Mouse (Mus musculus) urinary bladder, postnatal 4 days (tissue): Measurements from ENCODE around the gene Tpbpb.
"Not testable (repeated sequence)": the region's sequence is repeated elsewhere in the genome, so short reads cannot be mapped to it uniquely, and the experiment has no call there.

Experiments used
- DNase-seq, 2 experiments: peaks; one replicate each; pipeline ENCODE4 v3.0.0; 2021 to 2022; ENCODE audit warnings: low spot score in 2 of 2

Tpbpb gene

DNA sequence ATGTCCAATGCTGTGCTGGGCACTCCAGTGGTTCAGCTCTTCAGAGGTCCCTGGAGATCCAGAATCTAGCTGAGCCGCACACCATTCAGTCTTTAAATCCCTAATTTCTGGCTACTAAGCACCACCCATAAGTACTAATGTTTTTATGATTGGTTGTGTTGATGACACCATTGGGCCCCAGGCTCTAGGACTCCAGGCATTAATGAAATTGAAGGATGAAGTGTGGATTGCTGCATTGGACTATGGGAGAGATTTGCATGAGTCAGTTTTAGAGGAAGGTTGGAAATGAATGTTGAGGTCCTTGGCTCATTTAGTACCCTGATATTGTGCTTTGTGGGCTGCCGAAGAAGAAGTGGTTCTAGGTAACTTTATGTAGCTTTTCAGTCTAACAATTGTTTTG, at the start of gene Tpbpb:
TSS of gene Tpbpb (minus strand) at position 101 of the 400 bp plus-strand sequence.
- DNase-seq, result not testable (repeated sequence)

DNA sequence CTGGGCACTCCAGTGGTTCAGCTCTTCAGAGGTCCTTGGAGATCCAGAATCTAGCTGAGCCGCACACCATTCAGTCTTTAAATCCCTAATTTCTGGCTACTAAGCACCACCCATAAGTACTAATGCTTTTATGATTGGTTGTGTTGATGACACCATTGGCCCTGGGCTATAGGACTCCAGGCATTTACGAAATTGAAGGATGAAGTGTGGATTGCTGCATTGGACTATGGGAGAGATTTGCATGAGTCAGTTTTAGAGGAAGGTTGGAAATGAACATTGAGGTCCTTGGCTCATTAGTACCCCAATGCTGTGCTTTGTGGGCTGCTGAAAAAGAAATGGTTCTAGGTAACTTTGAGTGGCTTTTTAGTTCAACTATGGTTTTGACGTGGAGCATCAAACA, 37.2 kb upstream of the Tpbpb start, which contains the start of gene Tpbpa:
TSS of gene Tpbpa (minus strand) at position 101 of the 400 bp plus-strand sequence.
- not testable (repeated sequence) for DNase-seq

DNA sequence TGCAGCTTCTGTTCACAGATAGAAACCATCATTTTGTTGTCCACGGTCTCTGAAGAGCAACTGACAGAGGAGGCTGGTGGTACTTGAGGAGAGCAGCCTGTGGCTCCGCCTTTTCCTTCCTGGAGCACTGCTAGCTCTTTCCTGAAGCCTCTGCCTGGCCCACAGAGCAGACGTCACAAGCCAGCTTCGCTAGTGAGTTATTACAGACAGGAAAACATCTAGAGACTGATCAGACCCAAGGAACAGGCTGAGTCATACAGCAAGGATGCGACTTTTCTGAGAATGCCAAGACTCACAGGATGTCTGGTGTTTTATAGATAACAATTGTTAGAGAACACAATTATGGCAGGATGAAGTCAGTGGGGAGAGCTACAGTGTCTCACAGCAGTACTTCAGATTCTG, 31.8 kb upstream of the Tpbpb start, which contains the start of the genes Gm49391 and Ctla2a:
TSS of gene Gm49391 (minus strand) at position 72 of the 402 bp plus-strand sequence.
TSS of gene Ctla2a (minus strand) at position 126 of the 402 bp plus-strand sequence.
- DNase-seq, result no peak

DNA sequence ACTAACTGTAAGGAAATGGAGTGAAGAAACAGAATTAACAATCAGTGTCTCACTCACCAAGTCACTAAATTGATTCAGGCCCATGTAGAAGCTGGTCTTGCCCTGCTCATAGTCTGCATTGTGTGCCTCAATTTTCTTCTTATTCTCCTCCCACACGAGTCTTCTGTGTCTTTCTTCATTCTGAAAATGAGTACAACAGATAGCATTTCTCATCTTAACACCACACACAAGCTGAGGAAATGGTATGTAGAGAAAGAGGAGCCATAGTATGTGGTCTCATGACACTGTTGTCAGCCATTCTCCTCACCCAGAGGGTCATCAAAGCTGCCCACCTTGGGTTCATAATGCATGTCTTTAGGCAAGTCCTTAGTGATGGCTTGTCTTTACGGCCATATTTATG, 30.8 kb upstream of the Tpbpb start, which contains the start of gene Gm49393:
TSS of gene Gm49393 (minus strand) at position 101 of the 400 bp plus-strand sequence.
- not testable (repeated sequence) for DNase-seq

DNA sequence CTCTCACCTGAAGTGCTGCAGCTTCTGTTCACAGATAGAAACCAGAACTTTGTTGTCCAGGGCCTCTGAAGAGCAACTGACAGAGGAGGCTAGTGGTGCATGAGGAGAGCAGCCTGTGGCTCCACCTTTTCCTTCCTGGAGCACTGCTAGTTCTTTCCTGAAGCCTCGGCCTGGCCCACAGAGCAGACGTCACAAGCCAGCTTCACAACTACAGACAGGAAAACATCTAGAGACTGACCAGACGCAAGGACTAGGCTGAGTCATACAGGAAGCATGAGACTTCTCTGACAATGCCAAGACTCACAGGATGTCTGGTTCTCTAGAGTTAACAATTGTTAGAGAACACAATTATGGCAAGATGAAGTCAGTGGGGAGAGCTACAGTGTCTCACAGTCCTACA, 7.4 kb downstream of the Tpbpb start, which contains the start of gene Ctla2b:
TSS of gene Ctla2b (minus strand) at position 120 of the 400 bp plus-strand sequence.
- no peak for DNase-seq

DNA sequence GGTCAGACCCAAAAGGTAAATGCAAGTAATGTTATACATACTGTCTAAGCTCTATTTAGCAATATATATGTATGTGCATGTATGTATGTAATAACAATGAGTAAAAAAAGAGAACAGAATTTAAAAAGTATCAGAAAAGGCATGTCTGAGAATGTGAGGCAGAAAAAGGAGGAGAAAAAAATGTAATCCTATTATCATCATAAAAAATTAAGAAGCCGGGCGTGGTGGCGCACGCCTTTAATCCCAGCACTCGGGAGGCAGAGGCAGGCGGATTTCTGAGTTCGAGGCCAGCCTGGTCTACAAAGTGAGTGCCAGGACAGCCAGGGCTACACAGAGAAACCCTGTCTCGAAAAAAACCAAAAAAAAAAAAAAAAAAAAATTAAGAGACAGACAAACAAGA, 7.9 kb downstream of the Tpbpb start, which contains the start of gene Gm49392:
TSS of gene Gm49392 (minus strand) at position 101 of the 400 bp plus-strand sequence.
- not testable (repeated sequence) for DNase-seq

DNA sequence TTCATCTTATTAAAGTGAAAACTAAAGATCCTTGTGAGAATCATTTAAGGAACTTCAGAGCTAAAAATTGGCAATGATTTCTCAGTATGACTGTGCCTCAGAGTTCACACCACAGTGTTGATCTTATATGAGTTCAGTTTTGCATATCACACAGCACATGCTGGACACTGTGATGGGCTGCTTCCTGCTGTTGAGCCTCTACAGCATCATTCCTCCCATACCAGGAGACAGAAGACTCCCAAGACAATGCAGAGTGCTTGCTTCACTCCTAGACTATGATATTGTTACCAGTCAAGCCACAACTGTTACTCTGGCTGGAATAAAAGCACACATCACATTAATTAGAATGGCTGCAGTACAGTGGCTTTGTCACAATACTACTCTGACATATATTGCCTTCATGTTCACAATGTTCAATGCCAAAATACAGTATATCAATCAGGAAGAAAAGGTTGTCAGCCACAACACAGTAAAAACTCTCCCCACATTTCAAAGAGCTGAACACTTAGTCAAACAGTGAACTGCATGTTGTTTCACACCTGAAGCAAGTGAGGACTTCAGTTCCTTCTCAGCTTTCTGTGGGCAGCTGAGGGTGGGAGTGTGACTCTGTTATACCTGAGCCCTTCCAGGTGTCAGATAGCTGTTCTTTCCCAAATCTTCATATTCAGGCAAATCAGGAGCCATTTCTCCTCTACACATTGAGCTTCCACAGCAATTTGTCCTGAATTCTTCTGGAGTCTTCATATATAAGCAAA, 9.1 kb downstream of the Tpbpb start:
- DNase-seq, result no peak

DNA sequence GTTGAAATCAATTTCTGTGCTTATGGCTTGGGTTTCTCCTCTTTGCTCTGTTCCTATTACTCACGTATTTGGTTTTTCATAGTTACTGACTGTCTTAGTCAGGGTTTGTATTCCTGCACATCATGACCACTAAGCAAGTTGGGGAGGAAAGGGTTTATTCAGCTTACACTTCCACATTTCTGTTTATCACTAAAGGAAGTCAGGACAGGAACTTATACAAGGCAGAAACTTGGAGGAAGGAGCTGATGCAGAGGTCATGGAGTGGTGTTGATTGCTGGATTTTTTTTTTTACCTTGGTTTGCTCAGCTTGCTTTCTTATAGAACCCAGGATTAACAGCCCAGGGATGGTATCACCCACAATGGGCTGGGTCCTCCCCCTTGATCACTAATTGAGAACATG, 12.4 kb downstream of the Tpbpb start:
- DNase-seq, result no peak

DNA sequence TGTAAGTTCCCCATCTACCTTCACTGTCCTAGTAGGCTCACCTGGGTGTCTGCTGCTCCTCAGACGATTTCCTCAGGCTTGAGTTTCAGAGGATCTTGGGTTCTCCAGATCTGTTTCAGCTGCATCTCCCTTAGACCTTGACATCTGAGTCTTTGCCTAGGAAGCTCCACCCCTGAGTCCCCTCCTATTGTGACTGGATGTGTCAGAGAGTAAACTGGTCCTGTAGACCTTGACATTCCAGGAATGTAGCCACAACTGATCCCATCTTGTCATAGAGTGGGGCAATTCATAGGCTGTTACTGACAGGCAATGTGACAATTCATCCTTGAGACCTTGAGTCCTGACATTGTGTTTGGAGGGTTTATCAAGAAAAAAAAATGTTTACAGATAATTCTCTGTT, 40.4 kb downstream of the Tpbpb start, which contains the start of gene 4930486L24Rik:
TSS of gene 4930486L24Rik (minus strand) at position 195 of the 400 bp plus-strand sequence.
- DNase-seq, result no peak
